Mouse (Mus musculus): Measurements from ENCODE around the gene Dchs2.

- TF ChIP-seq POLR2A (IDR thresholded peaks at IDR 0.05; ENCODE audit: borderline replicate concordance, control insufficient read depth, low read depth, low read length): no peak
- no peak for TF ChIP-seq CTCF (IDR thresholded peaks at IDR 0.05; ENCODE audit: control insufficient read depth, insufficient read depth, low read length)
These were observed 240.8 kb downstream of the Dchs2 start for GRCm38 (mm10) chr3:83368500-83369068.
